ENCODE assay signal across 9 mouse cellular contexts in genomic region chr5:74197541-74198330, GRCm38 (mm10). TPM values are rescaled to one million over a fixed set of nuclear protein-coding genes. Genes with fewer than 3 reads are reported as not detected.
DNase-seq lines count a peak whose midpoint lies in the region; ATAC-seq and TF ChIP-seq lines count a peak whose summit lies in the region.
"Had no signal": no experiment of that assay in that cellular context is flagged by ENCODE, and none has a peak within 500 bp of the region (broad histone marks: within the 10 kb centered on the region; RNA-seq: fewer than 3 reads in every experiment).

No protein-coding gene starts in this region.

- DNase-seq in left cerebral cortex, adult 2 months (ENCODE audit: extremely low spot score in 1 of 2, low spot score in 2 of 2), result no peak
- no peak for DNase-seq in left cerebral cortex, postnatal 14 days (ENCODE audit: low spot score in 2 of 2)
- DNase-seq in heart, postnatal 0 days (ENCODE audit: low spot score), result peak; percentile 69
- peak; percentile 44 for DNase-seq in midbrain, postnatal 0 days (ENCODE audit: low spot score)
- DNase-seq in retina, postnatal 1 day, result no peak
- no peak for DNase-seq in adrenal gland, adult 8-10 months
- no peak for DNase-seq in urinary bladder, postnatal 10 days (ENCODE audit: low spot score)
- DNase-seq: cerebellum, adult 9-10 months had no signal

- H3K27ac ChIP-seq in left cerebral cortex, adult 2 months, result peak overlapping the region; percentile 67
- H3K27ac ChIP-seq in embryonic facial prominence, embryonic 13.5 days, result peak overlapping the region; percentile 91
- peak overlapping the region; percentile 71 for H3K27ac ChIP-seq in heart, postnatal 0 days (ENCODE audit: low read depth)
- H3K27ac ChIP-seq in midbrain, postnatal 0 days (ENCODE audit: low read depth, low read length), result no peak overlapping the region

- H3K9ac ChIP-seq in embryonic facial prominence, embryonic 13.5 days, result peak overlapping the region; percentile 96
- peak overlapping the region; percentile 75 for H3K9ac ChIP-seq in heart, postnatal 0 days (replicated peaks; ENCODE audit: low read depth, low read length)
- H3K9ac ChIP-seq in midbrain, postnatal 0 days (replicated peaks; ENCODE audit: low read length, poor library complexity, severe bottlenecking), result no peak overlapping the region

- peaks cover 76% of the 10 kb centered on the region for H3K4me1 ChIP-seq in embryonic facial prominence, embryonic 13.5 days
- peaks cover 33% of the 10 kb centered on the region for H3K4me1 ChIP-seq in heart, postnatal 0 days (ENCODE audit: control insufficient read depth, insufficient read depth)
- peaks cover 6% of the 10 kb centered on the region for H3K4me1 ChIP-seq in midbrain, postnatal 0 days (ENCODE audit: insufficient read depth, low read length)

- no peak for ATAC-seq in embryonic facial prominence, embryonic 13.5 days (ENCODE audit: insufficient number of reproducible peaks, insufficient read depth, low FRiP score, low TSS enrichment, low read depth)
- no peak for ATAC-seq in heart, postnatal 0 days (ENCODE audit: insufficient read depth, low read depth)
- no peak for ATAC-seq in midbrain, postnatal 0 days (ENCODE audit: low FRiP score)

- TF ChIP-seq EP300 in heart, postnatal 0 days (IDR thresholded peaks at IDR 0.05; ENCODE audit: low read depth), result no peak

- H3K36me3 ChIP-seq in embryonic facial prominence, embryonic 13.5 days, result peaks cover 36% of the 10 kb centered on the region
- peaks cover 28% of the 10 kb centered on the region for H3K36me3 ChIP-seq in heart, postnatal 0 days (replicated peaks; ENCODE audit: control insufficient read depth, insufficient read depth, low read length)
- H3K36me3 ChIP-seq in midbrain, postnatal 0 days (ENCODE audit: insufficient read depth, low read length), result no peaks in the 10 kb centered on the region

- H3K27me3 ChIP-seq in embryonic facial prominence, embryonic 13.5 days, result no peaks in the 10 kb centered on the region
- no peaks in the 10 kb centered on the region for H3K27me3 ChIP-seq in heart, postnatal 0 days (ENCODE audit: control insufficient read depth, insufficient read depth, low read length)
- H3K27me3 ChIP-seq in midbrain, postnatal 0 days (ENCODE audit: insufficient read depth, low read length), result no peaks in the 10 kb centered on the region

- H3K9me3 ChIP-seq in embryonic facial prominence, embryonic 13.5 days, result no peaks in the 10 kb centered on the region
- H3K9me3 ChIP-seq in heart, postnatal 0 days (replicated peaks; ENCODE audit: control insufficient read depth, low read length), result no peaks in the 10 kb centered on the region
- H3K9me3 ChIP-seq in midbrain, postnatal 0 days (ENCODE audit: low read length), result no peaks in the 10 kb centered on the region

- WGBS in embryonic facial prominence, embryonic 13.5 days, result 55% methylated on average over 22 of the region's 22 CpGs
- 45% methylated on average over 22 of the region's 22 CpGs for WGBS in heart, postnatal 0 days
- WGBS in midbrain, postnatal 0 days, result 75% methylated on average over 22 of the region's 22 CpGs

- H3K4me3 ChIP-seq in left cerebral cortex, adult 2 months, result peak overlapping the region; percentile 99
- H3K4me3 ChIP-seq in embryonic facial prominence, embryonic 13.5 days, result peak overlapping the region; percentile 75
- peak overlapping the region; percentile 64 for H3K4me3 ChIP-seq in heart, postnatal 0 days (ENCODE audit: low read depth, low read length)
- no peak overlapping the region for H3K4me3 ChIP-seq in midbrain, postnatal 0 days (ENCODE audit: low read depth, low read length)

- TF ChIP-seq CTCF in left cerebral cortex, adult 2 months (IDR thresholded peaks at IDR 0.05), result no peak
- no peak for TF ChIP-seq CTCF in heart, postnatal 0 days (IDR thresholded peaks at IDR 0.05; ENCODE audit: low read depth)
- TF ChIP-seq CTCF in midbrain, postnatal 0 days (IDR thresholded peaks at IDR 0.05), result no peak

- intact Hi-C loops in left cerebral cortex, adult 2 months (cut with DNase I), result loop anchor here (1.0 to 10.0 kb wide), 5 partner anchors 57 to 243 kb away; partner anchors contain the start of gene Usp46
- intact Hi-C loops in left cerebral cortex, postnatal 14 days (cut with DNase I), result loop anchor here (5.0 to 10.0 kb wide), 4 partner anchors 55 to 343 kb away; no protein-coding TSS in a partner anchor

- peak overlapping the region; percentile 83 for H3K4me2 ChIP-seq in embryonic facial prominence, embryonic 13.5 days
- peak overlapping the region; percentile 83 for H3K4me2 ChIP-seq in heart, postnatal 0 days (ENCODE audit: low read depth, low read length)
- H3K4me2 ChIP-seq in midbrain, postnatal 0 days (ENCODE audit: low read depth, low read length, poor library complexity, severe bottlenecking), result no peak overlapping the region

RNA-seq across cellular contexts. Expression of gene Rasl11b, which starts 2.6 kb away (rescaled TPM):
- 100 to 1,000 TPM in 1 of 2 experiments, 10 to 100 TPM in 1; 72.5 to 103 TPM for total RNA-seq in left cerebral cortex, adult 2 months (2021)
- total RNA-seq in left cerebral cortex, postnatal 14 days (2021), result 100 to 1,000 TPM in 1 of 2 experiments, 10 to 100 TPM in 1; 97.1 to 110 TPM
- polyA plus RNA-seq in embryonic facial prominence, embryonic 13.5 days (2015; fragmentation: Nextera tagmentation; extraction: Ambion mirVana), result 148 and 177 TPM in 2 replicates
- 22.8 and 24.5 TPM in 2 replicates for total RNA-seq in heart, postnatal 0 days (2014; rRNA removed; ENCODE audit: low replicate concordance)
- polyA plus RNA-seq in heart, postnatal 0 days (2015; fragmentation: Nextera tagmentation; extraction: Ambion mirVana), result 61.9 and 67.8 TPM in 2 replicates
- total RNA-seq in midbrain, postnatal 0 days (2014; rRNA removed), result 2.6 TPM in 2 replicates
- polyA plus RNA-seq in midbrain, postnatal 0 days (2015; fragmentation: Nextera tagmentation; extraction: Ambion mirVana), result 9.2 and 10.6 TPM in 2 replicates
- total RNA-seq in adrenal gland, adult 8-10 months (2022), result 10 to 100 TPM; 21.0 to 26.2 (median 23.7) TPM

Comparison
In these comparisons a context has a peak if more than half of its experiments do, and no peak if none do; other contexts are left out.
1. DNase-seq: peak in heart, postnatal 0 days (single experiment) and midbrain, postnatal 0 days (single experiment); none in left cerebral cortex, adult 2 months (0 of 2), left cerebral cortex, postnatal 14 days (0 of 2), retina, postnatal 1 day (single experiment), adrenal gland, adult 8-10 months (single experiment) and urinary bladder, postnatal 10 days (single experiment).